Mouse (Mus musculus) liver, embryonic 16.5 days (tissue): ENCODE measurements around the gene Nudt16l1. TPM values are rescaled to one million over a fixed set of nuclear protein-coding genes. Genes with fewer than 3 reads are reported as not detected.

Experiments used
- ATAC-seq: fragments of 200-750 bp; cut with Nextera tagmentation; 2 replicates; pipeline ENCODE4 v1.8.0; 2017; ENCODE audit warnings: low read depth, mild to moderate bottlenecking, moderate number of reproducible peaks, moderate library complexity
- H3K27ac ChIP-seq: fragments of 300-500 bp; sonication (generic); 2 replicates; pipeline ENCODE4 v1.5.1; 2014; ENCODE audit warnings: mild to moderate bottlenecking, low read length
- H3K27me3 ChIP-seq: fragments of 300-500 bp; sonication (generic); 2 replicates; pipeline ENCODE4 v1.6.1; 2014; ENCODE audit warnings: low read depth, low read length, mixed read lengths; ENCODE audit not compliant: control insufficient read depth, insufficient read depth
- H3K36me3 ChIP-seq: fragments of 300-500 bp; sonication (generic); 2 replicates; pipeline ENCODE4 v1.6.1; 2014; ENCODE audit warnings: mild to moderate bottlenecking; ENCODE audit not compliant: control insufficient read depth, insufficient read depth
- H3K4me1 ChIP-seq: fragments of 300-500 bp; sonication (generic); 2 replicates; pipeline ENCODE4 v1.6.1; 2014; ENCODE audit warnings: low read depth, low read length, mixed read lengths; ENCODE audit not compliant: control insufficient read depth
- H3K4me2 ChIP-seq: fragments of 300-500 bp; sonication (generic); 2 replicates; pipeline ENCODE4 v1.6.1; 2014; ENCODE audit warnings: low read depth, low read length, mixed read lengths
- H3K4me3 ChIP-seq: fragments of 300-500 bp; sonication (generic); 2 replicates; pipeline ENCODE4 v1.5.1; 2014; ENCODE audit warnings: low read depth, mild to moderate bottlenecking, low read length
- H3K9ac ChIP-seq: fragments of 300-500 bp; sonication (generic); 2 replicates; pipeline ENCODE4 v1.6.1; 2014; ENCODE audit warnings: low read depth, low read length
- H3K9me3 ChIP-seq: fragments of 300-500 bp; sonication (generic); replicated peaks from 2 replicates; pipeline ENCODE4 v1.6.1; 2016; ENCODE audit warnings: low read length; ENCODE audit not compliant: control insufficient read depth
- WGBS: fragments of 180-500 bp; shearing (Covaris S2); extraction: QIAGEN DNeasy Blood & Tissue Kit; methylation state at CpG from one replicate; pipeline ENCODE4 v1.1.7; 2014; ENCODE audit not compliant: insufficient replicate concordance; 5-methylcytosine and 5-hydroxymethylcytosine counted together
- polyA plus RNA-seq: library from polyadenylated mRNA; unstranded; fragments of >200 nt; fragmentation: Nextera tagmentation; extraction: Ambion mirVana; gene quantifications from 2 replicates; pipeline ENCODE4 v1.2.1, GENCODE M21; 2015

Nudt16l1 gene
- polyA plus RNA-seq, 1 experiment from 2014 or later = 49.1 TPM

DNA sequence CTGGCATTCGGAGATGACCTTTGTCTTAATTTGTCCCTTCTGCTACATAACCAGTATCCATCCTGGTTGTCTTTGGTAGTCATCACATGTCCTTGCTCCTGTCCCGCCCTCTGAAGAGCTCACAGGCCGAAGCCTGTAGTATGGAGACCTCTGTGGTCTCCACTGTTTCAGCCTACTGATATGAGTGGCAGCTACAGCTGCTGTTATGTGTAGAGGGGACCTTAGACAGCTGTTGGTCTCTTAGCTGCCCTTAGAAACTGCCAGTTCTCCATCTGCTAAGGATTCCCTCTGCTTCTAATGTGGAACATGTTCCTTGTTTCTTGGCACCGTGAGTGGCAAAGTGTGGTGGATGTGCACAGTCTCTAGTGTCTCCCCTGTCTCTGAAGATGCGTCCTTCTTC is 14.6 kb upstream of the Nudt16l1 start:
- Histone ChIP-seq H3K9ac (no peak overlapping the region), H3K4me2 (no peak overlapping the region), H3K27me3 (no peaks in the 10 kb centered on the region), H3K4me3 (no peak overlapping the region), H3K9me3 (no peaks in the 10 kb centered on the region), H3K27ac (no peak overlapping the region), H3K4me1 (no peaks in the 10 kb centered on the region; the same call in 1 of the 2 replicates), H3K36me3 (peaks cover 6% of the 10 kb centered on the region)
- 69% methylated on average over 5 of the region's 5 CpGs for WGBS
- no peak for ATAC-seq

DNA sequence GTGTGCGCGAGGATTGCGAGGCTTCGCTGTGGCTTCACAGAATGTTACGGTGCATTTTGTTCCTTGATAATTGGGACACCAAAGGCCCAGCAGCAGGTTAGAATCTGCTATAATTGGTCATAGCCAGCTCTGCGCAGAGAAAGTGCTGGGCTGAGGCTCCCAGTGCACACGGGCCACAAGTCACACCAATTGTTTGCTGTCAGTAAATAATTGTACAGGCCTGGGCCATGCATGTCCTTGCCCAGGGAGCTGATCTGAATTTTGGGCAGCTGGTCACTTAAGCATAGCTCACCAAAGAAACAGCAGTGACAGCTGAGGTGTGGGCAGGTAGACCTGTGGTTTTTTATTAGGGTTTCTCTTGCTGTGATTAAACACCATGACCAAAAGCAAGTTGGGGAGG is 10.6 kb upstream of the Nudt16l1 start:
- H3K27ac ChIP-seq = peak overlapping the region; percentile 47
- ATAC-seq = peak; percentile 71
- no peak overlapping the region for H3K4me3 ChIP-seq
- 83% methylated on average over 7 of the region's 7 CpGs for WGBS
- peaks cover 6% of the 10 kb centered on the region for H3K4me1 ChIP-seq
- H3K36me3 ChIP-seq = peaks cover 10% of the 10 kb centered on the region
- no peak overlapping the region for H3K9ac ChIP-seq
- no peaks in the 10 kb centered on the region for H3K9me3 ChIP-seq
- H3K4me2 ChIP-seq = no peak overlapping the region
- H3K27me3 ChIP-seq = no peaks in the 10 kb centered on the region

DNA sequence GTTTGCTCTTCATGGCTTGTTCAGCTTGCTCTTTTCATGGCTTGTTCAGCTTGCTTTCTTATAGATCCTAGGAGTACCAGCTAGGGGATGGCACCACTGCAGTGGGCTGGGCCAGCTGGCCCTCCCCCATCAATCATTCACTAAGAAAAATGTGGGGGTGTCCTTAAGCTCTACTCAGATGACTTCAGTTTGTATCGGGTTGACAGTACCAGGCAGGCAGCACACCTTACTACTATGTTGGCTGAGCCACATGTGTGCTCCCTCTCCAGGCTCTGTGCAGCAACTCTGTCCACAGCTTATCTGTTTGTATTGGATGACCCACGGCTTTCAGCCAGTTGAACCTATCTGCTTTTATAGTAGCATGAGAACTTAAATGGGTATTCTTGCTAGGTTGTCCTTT is 10.1 kb upstream of the Nudt16l1 start:
- ATAC-seq = peak; percentile 45
- no peak overlapping the region for H3K4me2 ChIP-seq
- peaks cover 6% of the 10 kb centered on the region for H3K4me1 ChIP-seq
- no peaks in the 10 kb centered on the region for H3K9me3 ChIP-seq
- H3K4me3 ChIP-seq = no peak overlapping the region
- no peaks in the 10 kb centered on the region for H3K27me3 ChIP-seq
- no peak overlapping the region for H3K9ac ChIP-seq
- WGBS = 50% methylated on average over 2 of the region's 2 CpGs
- peak overlapping the region; percentile 47; the same call in 1 of the 2 replicates for H3K27ac ChIP-seq
- H3K36me3 ChIP-seq = peaks cover 10% of the 10 kb centered on the region

DNA sequence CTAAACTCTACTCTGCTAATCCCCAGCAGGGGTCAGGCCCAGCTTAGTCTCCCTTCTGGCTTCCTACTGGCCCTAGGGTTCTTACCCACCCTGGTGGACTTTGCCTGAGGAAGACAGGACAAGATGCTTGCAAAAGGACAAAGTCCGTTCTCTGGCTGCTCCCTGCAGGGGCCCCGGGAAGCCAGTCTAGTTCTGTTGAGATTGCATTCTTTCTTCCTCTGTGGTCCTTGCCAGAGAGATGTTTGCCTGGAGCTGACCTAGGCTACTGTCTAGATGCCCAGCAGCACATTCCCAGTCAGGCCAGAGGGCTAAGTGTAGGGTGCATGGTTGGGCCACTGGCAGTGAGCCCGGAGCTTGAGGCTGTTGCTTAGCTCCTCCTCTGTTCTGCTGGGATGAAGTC is 6.1 kb upstream of the Nudt16l1 start:
- WGBS = 70% methylated on average over 3 of the region's 3 CpGs
- peaks cover 7% of the 10 kb centered on the region for H3K36me3 ChIP-seq
- H3K4me3 ChIP-seq = no peak overlapping the region
- no peaks in the 10 kb centered on the region for H3K9me3 ChIP-seq
- H3K4me1 ChIP-seq = peaks cover 6% of the 10 kb centered on the region
- ATAC-seq = 0 out of 2 replicates have a peak, but pooled peaks have one; percentile 20
- H3K27me3 ChIP-seq = no peaks in the 10 kb centered on the region
- no peak overlapping the region for H3K27ac ChIP-seq
- no peak overlapping the region for H3K9ac ChIP-seq
- no peak overlapping the region for H3K4me2 ChIP-seq

DNA sequence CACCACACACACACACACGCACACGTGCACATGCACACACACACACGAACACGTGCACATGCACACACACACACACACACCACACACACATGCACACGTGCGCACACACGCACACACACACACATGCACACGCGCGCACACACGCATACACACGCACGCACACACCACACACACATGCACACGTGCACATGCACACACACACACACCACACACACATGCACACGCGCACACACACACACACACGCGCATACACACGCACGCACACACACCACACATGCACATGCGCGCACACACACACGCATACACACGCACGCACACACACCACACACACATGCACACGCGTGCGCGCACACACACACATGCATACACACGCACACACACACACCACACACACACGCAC is 3.1 kb upstream of the Nudt16l1 start:
- Histone ChIP-seq H3K36me3 (peaks cover 2% of the 10 kb centered on the region), H3K9me3 (no peaks in the 10 kb centered on the region), H3K4me1 (peaks cover 13% of the 10 kb centered on the region), H3K27me3 (no peaks in the 10 kb centered on the region), H3K27ac (no peak overlapping the region), H3K4me2 (no peak overlapping the region), H3K9ac (no peak overlapping the region), H3K4me3 (no peak overlapping the region)
- WGBS = 89% methylated on average over 31 of the region's 31 CpGs
- ATAC-seq = no peak

DNA sequence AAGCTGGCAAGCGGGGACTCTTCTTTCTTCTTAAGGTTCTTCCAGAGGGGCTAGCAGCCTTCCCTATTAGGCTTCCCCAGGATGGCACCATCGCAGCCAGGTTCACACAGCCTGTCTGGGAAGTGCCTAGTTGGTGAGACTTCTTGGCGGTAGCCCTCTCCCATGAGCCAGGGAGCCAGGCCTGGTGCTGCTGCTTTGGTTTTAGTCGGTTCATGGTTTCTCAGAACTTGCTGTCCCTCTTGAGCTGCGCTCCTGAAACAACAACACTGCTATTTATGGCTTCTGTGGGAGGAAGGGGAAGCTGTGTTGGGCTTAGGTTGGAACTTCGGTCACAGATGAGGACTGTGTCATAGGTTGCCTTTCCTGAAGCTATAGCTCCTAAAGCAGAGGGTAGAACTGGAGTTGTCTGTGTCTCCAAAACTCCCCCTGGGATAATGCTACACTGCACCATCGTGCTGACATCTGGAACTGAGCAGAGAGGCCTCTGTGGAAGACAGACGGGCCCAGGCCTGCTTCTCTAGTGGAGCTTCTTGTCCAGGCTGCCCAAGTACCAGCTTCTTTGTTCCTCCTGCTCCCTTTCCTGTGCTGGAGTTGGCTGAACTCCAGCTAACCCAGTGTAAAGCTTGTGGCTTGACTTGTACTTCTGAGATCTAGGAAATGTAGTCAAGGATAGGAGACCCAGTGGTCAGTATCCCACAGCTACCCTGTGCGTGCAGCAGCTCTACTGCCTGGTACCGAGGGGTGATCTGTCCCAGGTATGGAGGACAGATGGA is 2.4 kb upstream of the Nudt16l1 start:
- no peak overlapping the region for H3K4me3 ChIP-seq
- peaks cover 2% of the 10 kb centered on the region for H3K36me3 ChIP-seq
- no peak overlapping the region for H3K4me2 ChIP-seq
- H3K9ac ChIP-seq = no peak overlapping the region
- H3K9me3 ChIP-seq = no peaks in the 10 kb centered on the region
- H3K4me1 ChIP-seq = peaks cover 13% of the 10 kb centered on the region
- no peak overlapping the region for H3K27ac ChIP-seq
- ATAC-seq = no peak
- no peaks in the 10 kb centered on the region for H3K27me3 ChIP-seq
- WGBS = 56% methylated on average over 10 of the region's 10 CpGs

DNA sequence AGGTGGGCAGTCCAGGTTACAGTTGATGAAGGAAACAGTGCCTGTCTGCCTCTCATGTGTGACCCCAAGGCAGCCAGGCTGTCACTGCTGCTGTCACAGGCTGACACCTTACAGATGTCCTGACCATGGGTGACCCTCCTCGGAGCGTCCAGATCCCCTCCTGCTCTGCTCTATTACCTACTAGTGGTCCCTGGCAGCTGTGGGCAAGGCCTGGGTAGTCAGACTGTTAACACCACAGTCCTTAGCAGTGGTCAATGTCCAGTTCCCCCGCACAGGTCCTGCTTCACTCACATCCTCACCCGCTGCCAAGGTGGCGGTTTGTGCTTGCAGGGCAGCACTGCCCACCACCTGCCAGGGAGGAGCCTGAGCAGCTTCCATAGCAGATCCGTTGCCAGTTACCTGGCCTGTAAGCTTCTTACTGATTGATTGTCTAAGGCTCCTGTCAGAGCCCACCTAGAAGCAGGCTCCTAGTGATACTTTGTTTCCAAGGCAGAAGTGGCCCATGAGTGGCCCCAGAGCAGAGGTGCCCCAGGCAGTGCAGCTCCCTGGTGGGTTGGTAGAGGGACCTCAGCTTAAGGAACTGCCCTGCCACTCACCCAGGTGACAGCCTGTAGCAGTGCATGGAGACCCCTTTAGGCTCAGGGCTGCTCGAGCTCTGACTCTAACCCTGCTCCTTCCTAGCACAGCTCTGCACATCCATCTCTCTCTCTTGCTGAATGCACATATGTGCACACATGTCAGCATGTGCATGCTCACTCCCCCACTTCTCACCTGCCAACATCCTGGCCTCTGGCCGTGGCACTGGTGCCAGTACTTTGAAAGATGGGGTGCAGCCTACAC is 990 bp upstream of the Nudt16l1 start:
- H3K9ac ChIP-seq = no peak overlapping the region
- H3K4me2 ChIP-seq = no peak overlapping the region
- no peak overlapping the region for H3K4me3 ChIP-seq
- no peak for ATAC-seq
- peaks cover 14% of the 10 kb centered on the region for H3K36me3 ChIP-seq
- no peaks in the 10 kb centered on the region for H3K9me3 ChIP-seq
- WGBS = 74% methylated on average over 8 of the region's 8 CpGs
- no peak overlapping the region for H3K27ac ChIP-seq
- H3K27me3 ChIP-seq = no peaks in the 10 kb centered on the region
- peaks cover 7% of the 10 kb centered on the region for H3K4me1 ChIP-seq

DNA sequence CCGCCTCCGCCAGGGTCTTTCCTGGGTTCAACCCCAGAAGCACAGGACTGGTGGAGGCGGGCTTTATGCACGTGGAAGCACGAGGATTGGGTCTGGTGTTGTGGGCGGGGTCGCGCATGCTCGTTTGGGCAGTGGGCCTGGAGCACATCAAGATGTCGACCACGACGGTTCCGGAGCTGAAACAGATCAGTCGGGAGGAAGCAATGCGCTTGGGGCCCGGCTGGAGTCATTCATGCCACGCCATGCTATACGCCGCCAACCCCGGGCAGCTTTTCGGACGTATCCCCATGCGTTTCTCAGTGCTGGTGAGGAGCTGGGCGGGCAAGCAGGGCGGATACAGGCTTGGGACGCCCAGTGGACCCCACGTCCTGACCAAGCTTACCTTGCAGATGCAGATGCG is 428 bp downstream of the Nudt16l1 start:
- WGBS = under 1% methylated on average over 28 of the region's 28 CpGs
- Histone ChIP-seq H3K9ac (peak overlapping the region; percentile 83), H3K27ac (peak overlapping the region; percentile 81), H3K4me3 (peak overlapping the region; percentile 83), H3K36me3 (peaks cover 18% of the 10 kb centered on the region), H3K27me3 (no peaks in the 10 kb centered on the region), H3K9me3 (no peaks in the 10 kb centered on the region), H3K4me2 (peak overlapping the region; percentile 94), H3K4me1 (peaks cover 7% of the 10 kb centered on the region)
- peak; percentile 91 for ATAC-seq

DNA sequence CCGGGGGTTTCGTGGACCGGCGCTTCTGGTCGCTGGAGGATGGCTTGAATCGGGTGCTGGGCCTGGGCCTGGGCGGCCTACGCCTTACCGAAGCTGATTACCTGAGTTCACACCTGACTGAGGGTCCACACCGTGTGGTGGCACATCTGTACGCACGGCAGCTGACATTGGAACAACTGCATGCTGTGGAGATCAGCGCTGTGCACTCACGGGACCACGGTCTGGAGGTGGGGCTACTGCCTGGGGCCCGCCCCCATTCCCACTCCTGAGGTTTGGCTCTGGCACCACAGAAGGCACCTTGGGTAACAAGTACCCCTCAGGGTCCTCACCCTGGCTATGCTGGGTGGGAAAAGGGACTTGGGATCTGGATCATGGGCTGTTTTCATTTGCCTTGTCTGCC is 851 bp downstream of the Nudt16l1 start:
- peak overlapping the region; percentile 81 for H3K27ac ChIP-seq
- H3K9ac ChIP-seq = peak overlapping the region; percentile 83
- H3K36me3 ChIP-seq = peaks cover 19% of the 10 kb centered on the region
- peak; percentile 58 for ATAC-seq
- 2% methylated on average over 16 of the region's 16 CpGs for WGBS
- peak overlapping the region; percentile 94 for H3K4me2 ChIP-seq
- no peaks in the 10 kb centered on the region for H3K27me3 ChIP-seq
- H3K4me1 ChIP-seq = peaks cover 7% of the 10 kb centered on the region
- H3K9me3 ChIP-seq = no peaks in the 10 kb centered on the region
- peak overlapping the region; percentile 83 for H3K4me3 ChIP-seq
